Mouse (Mus musculus): Measurements from ENCODE around the gene Fam174b. TPM values are rescaled to one million over a fixed set of nuclear protein-coding genes. Genes with fewer than 3 reads are reported as not detected.

Fam174b gene
- polyA plus RNA-seq, 1 experiment, result 3.5 TPM

DNA sequence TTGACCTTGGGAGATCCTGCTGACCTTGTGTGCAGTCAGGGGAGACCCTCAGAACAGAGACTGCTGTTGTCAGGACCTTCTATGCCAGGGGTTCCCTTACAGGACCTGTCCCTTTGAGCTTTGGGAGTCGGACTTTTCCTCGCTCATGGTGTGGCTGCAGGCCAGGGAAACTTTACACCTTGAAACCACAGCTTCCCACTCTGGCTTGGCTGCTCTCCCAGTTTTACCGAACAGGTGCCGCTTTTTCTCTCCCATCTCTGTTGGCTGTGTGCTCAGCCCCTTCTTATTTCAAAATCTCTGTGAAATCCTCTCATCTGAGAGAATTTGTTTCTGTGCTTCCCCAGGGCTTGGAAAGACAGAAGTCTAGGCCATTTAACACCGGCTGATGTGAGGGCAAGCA lies 5.8 kb downstream of the Fam174b start:
- H3K9ac ChIP-seq (ENCODE audit: low read depth, poor library complexity, severe bottlenecking), result no peak overlapping the region
- H3K27me3 ChIP-seq (ENCODE audit: control insufficient read depth, insufficient read depth, low read length, poor library complexity, severe bottlenecking), result no peaks in the 10 kb centered on the region; the same call in 1 of the 2 replicates
- no peak overlapping the region for H3K27ac ChIP-seq (ENCODE audit: insufficient read depth, low read length)
- no peak for TF ChIP-seq EP300 (IDR thresholded peaks at IDR 0.05; ENCODE audit: insufficient read depth, low read depth, low read length)
- TF ChIP-seq CTCF (IDR thresholded peaks at IDR 0.05; ENCODE audit: low read depth, low read length), result no peak
- no peak for TF ChIP-seq POLR2A (IDR thresholded peaks at IDR 0.05; ENCODE audit: insufficient read depth, low read length)
- H3K4me3 ChIP-seq (ENCODE audit: low read depth, low read length), result no peak overlapping the region
- no peaks in the 10 kb centered on the region for H3K9me3 ChIP-seq (replicated peaks; ENCODE audit: control insufficient read depth, insufficient read depth, low read length, poor library complexity, severe bottlenecking)
- H3K4me1 ChIP-seq (ENCODE audit: control insufficient read depth, insufficient read depth, low read length), result no peaks in the 10 kb centered on the region
- no peaks in the 10 kb centered on the region for H3K36me3 ChIP-seq (ENCODE audit: control insufficient read depth, insufficient read depth, low read length, poor library complexity, severe bottlenecking)

DNA sequence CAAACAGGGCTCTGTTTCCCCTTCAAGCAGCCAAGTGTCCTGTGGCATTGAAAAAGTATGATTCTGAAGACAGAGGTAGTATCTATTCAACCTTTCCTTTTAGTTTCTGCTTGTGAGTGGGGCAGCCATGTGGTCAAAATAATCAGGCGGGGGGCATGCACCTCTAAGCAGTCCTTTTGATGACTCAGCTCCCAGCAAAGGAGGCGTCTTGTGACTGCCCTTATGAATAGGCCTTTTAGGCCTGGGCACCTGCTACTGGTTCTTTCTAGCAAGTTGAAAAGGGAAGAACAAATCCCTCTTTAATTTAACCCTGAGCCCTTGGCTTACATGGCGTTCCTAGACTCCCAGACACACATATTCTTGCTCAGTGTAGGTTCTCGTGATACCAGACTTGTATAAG lies 6.7 kb downstream of the Fam174b start:
- no peak for TF ChIP-seq CTCF (IDR thresholded peaks at IDR 0.05; ENCODE audit: low read depth, low read length)
- no peak overlapping the region for H3K9ac ChIP-seq (ENCODE audit: low read depth, poor library complexity, severe bottlenecking)
- no peaks in the 10 kb centered on the region for H3K36me3 ChIP-seq (ENCODE audit: control insufficient read depth, insufficient read depth, low read length, poor library complexity, severe bottlenecking)
- H3K4me1 ChIP-seq (ENCODE audit: control insufficient read depth, insufficient read depth, low read length), result no peaks in the 10 kb centered on the region
- H3K9me3 ChIP-seq (replicated peaks; ENCODE audit: control insufficient read depth, insufficient read depth, low read length, poor library complexity, severe bottlenecking), result no peaks in the 10 kb centered on the region
- H3K27ac ChIP-seq (ENCODE audit: insufficient read depth, low read length), result no peak overlapping the region
- H3K27me3 ChIP-seq (ENCODE audit: control insufficient read depth, insufficient read depth, low read length, poor library complexity, severe bottlenecking), result no peaks in the 10 kb centered on the region
- H3K4me3 ChIP-seq (ENCODE audit: low read depth, low read length), result no peak overlapping the region

DNA sequence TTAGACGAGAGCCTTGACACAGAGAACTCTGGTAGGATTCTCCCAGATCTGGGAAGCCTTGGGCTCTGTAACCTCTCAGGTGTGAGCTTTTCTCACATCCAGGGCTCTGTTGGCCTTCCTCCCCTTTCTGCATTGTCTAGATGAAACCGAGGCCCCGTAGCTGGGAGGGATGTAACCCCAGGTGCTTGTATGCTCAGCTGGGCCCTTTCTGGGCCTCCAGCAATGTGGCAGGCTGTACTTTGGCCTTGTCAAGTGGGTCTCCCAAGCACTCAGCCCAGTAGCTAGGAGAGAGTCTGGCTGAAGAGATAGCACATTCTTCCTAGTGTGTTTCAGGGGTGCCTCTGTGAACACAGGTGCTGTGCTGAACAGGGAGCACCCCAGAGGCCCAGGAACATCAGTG lies 7.4 kb downstream of the Fam174b start:
- no peak overlapping the region for H3K4me3 ChIP-seq (ENCODE audit: low read depth, low read length)
- no peak overlapping the region for H3K9ac ChIP-seq (ENCODE audit: low read depth, poor library complexity, severe bottlenecking)
- no peaks in the 10 kb centered on the region for H3K36me3 ChIP-seq (ENCODE audit: control insufficient read depth, insufficient read depth, low read length, poor library complexity, severe bottlenecking)
- no peaks in the 10 kb centered on the region for H3K4me1 ChIP-seq (ENCODE audit: control insufficient read depth, insufficient read depth, low read length)
- no peak overlapping the region for H3K27ac ChIP-seq (ENCODE audit: insufficient read depth, low read length)
- no peaks in the 10 kb centered on the region for H3K9me3 ChIP-seq (replicated peaks; ENCODE audit: control insufficient read depth, insufficient read depth, low read length, poor library complexity, severe bottlenecking)
- H3K27me3 ChIP-seq (ENCODE audit: control insufficient read depth, insufficient read depth, low read length, poor library complexity, severe bottlenecking), result no peaks in the 10 kb centered on the region
- no peak for TF ChIP-seq EP300 (IDR thresholded peaks at IDR 0.05; ENCODE audit: insufficient read depth, low read depth, low read length)

DNA sequence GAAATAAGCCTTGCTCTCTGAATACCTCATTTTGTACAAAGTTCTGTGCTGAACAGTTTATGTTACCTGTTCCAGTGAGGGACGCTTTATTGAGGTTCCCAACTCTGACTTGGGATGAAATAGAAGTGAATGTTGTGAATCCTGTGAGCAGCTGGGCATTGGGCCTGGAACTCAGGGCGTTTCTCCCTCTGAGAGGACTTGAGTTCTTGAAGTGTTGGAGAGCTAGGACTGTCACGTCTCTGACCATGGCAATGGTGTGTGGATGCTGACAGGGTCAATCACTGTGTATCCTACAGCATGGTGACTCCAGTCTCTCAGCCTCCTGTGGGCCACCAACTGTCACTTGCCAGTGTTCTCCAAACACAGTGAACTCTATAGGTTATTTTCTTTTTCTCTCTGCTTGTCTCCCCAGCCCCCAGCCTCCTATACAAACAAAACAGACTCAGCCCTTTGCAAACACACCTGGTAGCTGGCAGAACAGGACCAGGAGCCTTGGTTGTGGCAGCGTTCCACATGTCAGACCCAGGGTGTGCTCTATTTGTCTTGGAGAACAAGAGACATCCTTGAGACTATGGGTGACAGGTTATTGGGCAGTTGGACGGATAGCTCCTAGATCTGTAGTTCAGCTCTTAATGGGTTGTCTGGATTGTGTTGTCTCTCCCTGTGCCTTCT lies 8.5 kb downstream of the Fam174b start:
- Histone ChIP-seq H3K36me3 (ENCODE audit: control insufficient read depth, insufficient read depth, low read length, poor library complexity, severe bottlenecking) (no peaks in the 10 kb centered on the region), H3K27ac (ENCODE audit: insufficient read depth, low read length) (no peak overlapping the region), H3K9me3 (replicated peaks; ENCODE audit: control insufficient read depth, insufficient read depth, low read length, poor library complexity, severe bottlenecking) (no peaks in the 10 kb centered on the region), H3K4me3 (ENCODE audit: low read depth, low read length) (no peak overlapping the region), H3K27me3 (ENCODE audit: control insufficient read depth, insufficient read depth, low read length, poor library complexity, severe bottlenecking) (no peaks in the 10 kb centered on the region), H3K4me1 (ENCODE audit: control insufficient read depth, insufficient read depth, low read length) (no peaks in the 10 kb centered on the region), H3K9ac (ENCODE audit: low read depth, poor library complexity, severe bottlenecking) (no peak overlapping the region)
- TF ChIP-seq CTCF (IDR thresholded peaks at IDR 0.05; ENCODE audit: low read depth, low read length) (no peak), EP300 (IDR thresholded peaks at IDR 0.05; ENCODE audit: insufficient read depth, low read depth, low read length) (no peak), POLR2A (IDR thresholded peaks at IDR 0.05; ENCODE audit: insufficient read depth, low read length) (no peak)

DNA sequence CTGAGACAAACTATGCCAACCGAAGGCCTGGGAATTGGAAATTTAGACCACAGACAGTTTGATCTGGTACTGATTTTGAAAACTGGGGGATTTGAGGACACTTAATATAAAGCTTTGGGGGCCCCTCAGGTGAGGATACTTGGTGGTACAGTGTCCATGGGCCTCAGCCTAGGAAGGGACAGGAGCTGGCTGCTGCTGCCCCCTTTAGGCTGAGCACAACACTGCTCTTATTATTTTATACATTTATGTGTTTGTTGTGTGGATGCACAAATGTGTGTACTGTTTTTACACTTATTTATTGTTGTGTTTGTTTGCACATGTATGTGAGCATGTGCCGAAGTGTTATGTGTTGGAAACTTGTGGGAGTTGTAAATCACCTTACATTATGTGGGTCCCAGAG lies 9.2 kb downstream of the Fam174b start:
- Histone ChIP-seq H3K9me3 (replicated peaks; ENCODE audit: control insufficient read depth, insufficient read depth, low read length, poor library complexity, severe bottlenecking) (no peaks in the 10 kb centered on the region), H3K27ac (ENCODE audit: insufficient read depth, low read length) (no peak overlapping the region), H3K36me3 (ENCODE audit: control insufficient read depth, insufficient read depth, low read length, poor library complexity, severe bottlenecking) (no peaks in the 10 kb centered on the region), H3K4me1 (ENCODE audit: control insufficient read depth, insufficient read depth, low read length) (no peaks in the 10 kb centered on the region), H3K9ac (ENCODE audit: low read depth, poor library complexity, severe bottlenecking) (no peak overlapping the region), H3K4me3 (ENCODE audit: low read depth, low read length) (no peak overlapping the region), H3K27me3 (ENCODE audit: control insufficient read depth, insufficient read depth, low read length, poor library complexity, severe bottlenecking) (no peaks in the 10 kb centered on the region)
- TF ChIP-seq EP300 (IDR thresholded peaks at IDR 0.05; ENCODE audit: insufficient read depth, low read depth, low read length) (no peak), CTCF (IDR thresholded peaks at IDR 0.05; ENCODE audit: low read depth, low read length) (peak; percentile 22)

DNA sequence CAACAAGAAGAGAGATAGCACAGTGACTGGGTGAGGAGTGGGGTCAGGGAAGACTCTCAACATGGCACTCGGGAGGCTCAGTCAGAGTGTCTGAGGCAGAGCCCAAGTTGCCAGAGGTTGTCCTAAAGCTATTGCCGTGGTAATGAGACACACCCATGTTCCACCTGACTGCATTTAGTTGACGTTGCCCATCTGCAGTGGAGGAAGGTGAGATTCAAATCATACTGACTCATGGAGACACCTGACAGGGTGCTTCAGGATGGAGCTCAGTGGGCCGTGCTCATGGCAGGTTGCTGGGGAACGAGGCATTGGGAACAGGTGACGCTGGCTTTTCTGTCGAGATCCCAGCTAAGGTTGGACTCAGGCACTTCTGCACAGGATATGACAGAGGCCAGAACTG lies 9.9 kb downstream of the Fam174b start:
- Histone ChIP-seq H3K9me3 (replicated peaks; ENCODE audit: control insufficient read depth, insufficient read depth, low read length, poor library complexity, severe bottlenecking) (no peaks in the 10 kb centered on the region), H3K27me3 (ENCODE audit: control insufficient read depth, insufficient read depth, low read length, poor library complexity, severe bottlenecking) (no peaks in the 10 kb centered on the region), H3K4me1 (ENCODE audit: control insufficient read depth, insufficient read depth, low read length) (no peaks in the 10 kb centered on the region), H3K9ac (ENCODE audit: low read depth, poor library complexity, severe bottlenecking) (no peak overlapping the region), H3K27ac (ENCODE audit: insufficient read depth, low read length) (no peak overlapping the region), H3K4me3 (ENCODE audit: low read depth, low read length) (no peak overlapping the region), H3K36me3 (ENCODE audit: control insufficient read depth, insufficient read depth, low read length, poor library complexity, severe bottlenecking) (no peaks in the 10 kb centered on the region)
- no peak for TF ChIP-seq POLR2A (IDR thresholded peaks at IDR 0.05; ENCODE audit: insufficient read depth, low read length)
- TF ChIP-seq EP300 (IDR thresholded peaks at IDR 0.05; ENCODE audit: insufficient read depth, low read depth, low read length), result no peak
- no peak for TF ChIP-seq CTCF (IDR thresholded peaks at IDR 0.05; ENCODE audit: low read depth, low read length)
